Mouse (Mus musculus) A20 (cell line): ENCODE measurements at regions not wholly inside any gene's neighbourhood (a gene's known extent, or its start where the extent isn't known, plus 50 kb on each side); places are given as distances from the start of the nearest gene placed in this dataset.

Source experiments
- DNase-seq: peaks from one replicate; pipeline ENCODE4 v3.0.0-alpha.2; 2011; ENCODE audit warnings: low read depth, low spot score

- no peak for DNase-seq
These were observed 204.0 kb downstream of the Gm11361 start for GRCm38 (mm10) chr13:28461281-28461680.

DNA sequence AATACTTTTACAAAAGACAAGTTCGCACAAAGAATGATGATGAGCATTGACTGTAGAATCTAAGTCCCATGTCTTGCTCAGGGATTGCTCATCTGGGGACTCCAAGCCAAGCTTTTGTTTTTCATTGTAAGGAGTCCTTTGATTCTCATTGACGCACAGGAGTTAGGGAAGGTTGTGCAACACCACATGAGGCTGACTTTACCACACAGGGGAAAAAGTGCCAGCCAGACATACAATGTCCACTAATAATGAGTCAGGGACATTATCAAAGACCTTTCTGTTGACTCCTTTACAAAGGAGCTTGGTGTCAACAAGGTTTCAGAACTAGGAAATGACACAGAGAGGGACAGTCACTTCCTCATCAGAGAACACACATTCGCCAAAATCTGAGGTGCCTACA, 200.1 kb downstream of the Gm11361 start:
- no peak for DNase-seq

- DNase-seq = no peak
These were observed 198.6 kb downstream of the Gm11361 start for GRCm38 (mm10) chr13:28455878-28456277.

GRCm38 (mm10) chr13:28455016-28455415, 197.7 kb downstream of the Gm11361 start:
- DNase-seq = no peak

GRCm38 (mm10) chr13:28450699-28451445, 193.5 kb downstream of the Gm11361 start:
- DNase-seq = no peak

DNA sequence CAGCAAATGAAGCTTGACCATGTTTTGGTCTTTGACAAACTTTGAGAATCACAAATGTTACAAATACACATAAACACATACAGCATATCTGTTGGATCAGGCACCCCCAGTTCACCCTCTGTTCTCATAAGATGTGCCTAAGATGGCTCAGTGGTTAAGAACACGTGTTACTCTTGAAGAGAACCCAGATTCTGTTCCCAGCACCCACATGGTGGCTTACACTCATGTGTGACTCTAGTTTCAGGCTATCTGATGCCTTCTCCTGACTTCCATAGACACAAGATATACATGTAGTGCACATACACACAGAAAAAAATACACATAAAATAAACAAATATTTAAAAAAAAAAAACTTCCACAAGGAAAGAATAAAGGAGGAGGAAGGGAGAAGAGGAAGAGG, 191.7 kb downstream of the Gm11361 start:
- no peak for DNase-seq

DNA sequence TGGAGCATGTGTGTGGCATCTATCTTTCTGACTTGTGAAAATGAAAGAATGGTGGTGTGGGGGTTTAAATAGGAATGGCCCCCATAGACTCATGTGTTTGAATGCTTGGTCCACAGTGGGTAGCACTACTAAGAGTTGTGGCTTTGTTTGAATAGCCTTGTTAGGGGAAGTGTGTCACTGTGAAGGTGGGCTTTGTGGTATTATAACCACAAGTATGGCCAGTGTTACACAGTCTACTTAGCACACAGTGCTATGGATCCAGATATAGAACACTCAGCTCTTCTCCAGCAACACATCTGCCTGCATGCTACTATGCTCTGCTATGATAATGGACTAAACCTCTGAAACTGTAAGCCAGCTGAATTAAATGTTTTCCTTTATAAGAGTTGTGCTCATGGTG, 184.9 kb downstream of the Gm11361 start:
- DNase-seq = no peak

- no peak for DNase-seq
These were observed 176.1 kb downstream of the Gm11361 start for GRCm38 (mm10) chr13:28433445-28433844.

- DNase-seq = no peak
These were observed 174.7 kb downstream of the Gm11361 start for GRCm38 (mm10) chr13:28432017-28432416.

DNA sequence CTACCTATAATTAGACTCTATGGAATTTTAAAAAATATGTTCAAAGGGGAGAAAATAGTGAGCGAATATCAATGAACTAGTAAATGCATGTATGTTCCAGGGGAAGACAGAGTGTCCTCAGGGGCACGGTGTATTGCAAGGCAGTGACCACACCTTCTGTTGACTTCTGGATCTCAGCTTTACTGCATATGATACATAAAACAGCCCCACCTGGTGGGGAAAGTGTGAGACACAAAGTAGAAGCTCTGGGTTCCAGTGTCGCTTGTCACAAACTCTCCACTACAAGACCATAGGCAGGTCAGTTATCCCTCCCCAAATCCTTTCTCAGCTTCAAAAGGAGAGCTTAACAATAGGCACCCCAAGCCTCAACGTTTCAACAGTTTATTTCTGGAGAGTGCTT, 168.8 kb downstream of the Gm11361 start:
- no peak for DNase-seq

DNA sequence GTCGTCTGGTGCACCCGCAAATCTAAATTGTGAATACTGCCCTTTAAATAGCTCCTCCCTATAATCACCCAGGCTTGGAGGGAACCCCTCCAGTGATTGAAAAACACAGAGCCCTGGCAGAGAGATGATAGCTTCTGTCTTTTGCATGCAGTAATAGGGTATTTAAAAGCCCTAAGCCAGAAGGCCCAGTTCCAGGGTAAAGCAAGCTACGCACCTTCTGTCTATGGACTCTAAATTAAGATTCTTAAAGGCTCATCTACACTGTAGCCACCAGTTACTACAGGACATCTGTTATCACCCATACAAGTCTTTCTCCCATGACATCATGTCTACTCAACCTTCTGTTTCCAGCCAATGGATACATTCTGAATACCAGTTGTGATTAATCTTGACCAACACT, 167.8 kb downstream of the Gm11361 start:
- DNase-seq = no peak

DNA sequence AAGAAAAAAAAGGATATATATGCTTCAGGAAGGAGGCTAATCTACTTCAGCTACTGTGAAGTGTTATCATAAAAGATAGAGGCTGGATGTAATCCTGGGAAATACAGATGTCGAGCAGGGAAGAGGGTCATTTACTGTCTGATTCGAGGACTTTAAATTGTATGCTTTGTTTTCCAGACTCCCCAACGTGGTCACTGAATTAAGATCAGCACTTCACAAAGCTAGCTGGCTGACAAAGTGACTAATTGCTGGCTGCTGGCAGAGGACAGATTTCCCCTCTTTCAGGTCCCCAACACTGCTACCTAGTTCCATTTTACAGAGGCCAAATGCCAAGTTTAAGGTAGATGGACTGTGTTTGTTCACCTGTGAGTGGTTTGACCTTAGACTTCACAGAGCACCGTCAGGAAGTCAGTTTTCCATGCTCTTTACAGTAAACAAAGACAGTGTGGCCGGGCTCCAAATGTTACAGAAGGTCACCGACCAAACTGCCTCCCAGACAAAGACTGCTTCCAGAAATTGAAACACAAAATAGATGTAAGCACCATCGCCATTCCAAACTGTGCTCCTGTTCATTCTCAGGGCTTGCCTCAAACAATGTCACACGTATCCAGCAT, 167.2 kb downstream of the Gm11361 start:
- no peak for DNase-seq

DNA sequence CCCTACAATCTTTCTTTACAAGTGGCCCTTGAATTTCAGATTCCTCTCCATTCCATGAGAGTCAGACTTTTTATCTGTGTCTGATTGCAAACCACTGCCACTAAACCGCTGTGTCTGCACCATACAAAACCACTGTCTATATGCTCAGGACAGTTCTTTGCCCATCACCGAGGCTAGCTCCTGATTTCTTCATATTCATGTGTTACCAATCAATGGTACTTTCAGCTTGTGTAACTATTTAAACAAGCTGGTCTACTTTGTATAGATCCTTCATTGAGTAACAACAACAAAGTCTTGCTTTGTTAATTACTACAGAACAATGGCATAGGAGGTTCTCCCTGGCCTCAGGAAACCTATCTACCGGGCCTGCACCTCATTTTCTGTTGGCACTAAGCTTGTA, 164.0 kb downstream of the Gm11361 start:
- no peak for DNase-seq

DNA sequence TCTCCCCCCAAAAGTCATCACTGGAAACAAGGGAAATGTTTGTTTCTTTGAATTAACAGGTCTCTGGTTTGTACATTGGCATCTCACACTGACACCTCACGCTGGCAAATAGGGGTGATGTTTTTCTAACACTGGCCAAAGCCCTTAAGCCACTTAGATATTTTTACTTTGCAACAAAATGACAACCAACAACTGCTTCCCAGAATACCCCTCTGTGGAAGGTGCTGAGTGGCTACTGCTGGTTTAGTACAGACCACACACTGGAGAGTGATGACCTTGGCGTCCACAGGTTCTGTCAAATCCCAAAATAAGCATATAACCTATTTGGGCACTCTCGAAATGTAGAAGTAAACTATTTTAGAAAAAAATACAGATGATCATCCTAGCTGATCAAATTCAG, 163.3 kb downstream of the Gm11361 start:
- no peak for DNase-seq

GRCm38 (mm10) chr13:28419950-28420381, 162.6 kb downstream of the Gm11361 start:
- DNase-seq = no peak

GRCm38 (mm10) chr13:28418936-28419681, 161.8 kb downstream of the Gm11361 start:
- no peak for DNase-seq

DNA sequence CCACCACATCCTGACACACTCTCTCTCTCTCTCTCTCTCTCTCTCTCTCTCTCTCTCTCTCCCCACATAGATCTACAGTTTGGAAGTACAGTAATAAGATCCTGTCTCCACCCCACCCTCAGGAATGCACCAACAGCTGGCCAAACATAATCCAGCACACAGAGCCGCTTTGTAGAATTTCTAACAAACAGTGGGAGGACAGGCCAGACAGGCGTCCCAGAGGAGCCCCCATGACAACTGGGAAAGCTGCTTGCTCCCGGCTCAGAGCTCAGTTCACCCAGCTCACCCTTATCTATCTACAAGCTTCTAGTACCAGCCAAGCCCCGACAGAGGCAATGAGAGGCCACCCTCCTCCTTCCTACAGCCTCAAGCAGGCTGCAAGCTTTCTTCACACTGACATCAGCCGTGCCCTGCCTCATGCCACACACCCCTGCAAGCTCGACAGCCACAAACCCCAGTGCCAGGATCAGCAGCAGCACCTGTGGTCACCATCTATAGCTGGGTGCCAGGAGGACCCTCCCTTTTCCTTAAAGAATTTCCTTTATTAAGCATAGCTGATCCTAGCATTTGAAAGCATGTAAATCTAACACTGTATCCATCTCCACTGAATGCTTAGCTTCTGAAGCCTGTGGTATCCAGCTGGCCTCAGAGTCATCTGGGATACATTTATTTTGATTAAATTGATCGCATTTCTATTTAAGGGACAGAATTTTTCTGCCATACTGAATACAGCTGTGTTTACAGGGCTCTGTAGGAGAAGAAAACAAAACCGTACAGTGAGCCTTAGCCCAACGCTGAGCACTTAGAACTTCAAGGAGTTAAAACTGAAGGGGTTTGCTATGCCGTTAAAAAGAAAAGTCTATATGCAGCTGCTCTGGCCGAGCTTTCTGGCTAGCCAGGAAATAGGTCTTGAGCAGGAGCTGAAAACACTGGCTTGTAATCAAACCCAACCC, 160.9 kb downstream of the Gm11361 start:
- no peak for DNase-seq

GRCm38 (mm10) chr13:28417431-28417928, 160.2 kb downstream of the Gm11361 start:
- no peak for DNase-seq

- DNase-seq = no peak
These were observed 159.6 kb downstream of the Gm11361 start for GRCm38 (mm10) chr13:28416887-28417286.

DNA sequence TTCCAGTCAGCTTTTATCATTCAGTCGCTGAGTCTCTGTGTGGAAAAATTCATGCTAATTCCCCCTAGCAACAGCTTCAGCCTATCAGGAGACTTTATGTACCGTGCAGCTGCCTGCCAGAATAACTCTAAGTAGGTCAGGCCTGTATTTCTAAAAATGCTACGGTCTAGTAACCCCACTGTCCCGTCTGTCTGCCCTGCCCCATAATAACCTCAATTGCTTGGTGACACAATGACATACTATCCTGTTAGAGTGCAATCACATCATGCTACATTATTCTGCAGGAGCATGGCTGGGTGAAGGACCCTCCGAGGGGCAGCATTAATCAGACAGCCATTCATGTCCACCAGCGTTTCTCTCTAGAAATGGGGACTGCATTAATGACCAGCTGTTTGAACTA, 158.9 kb downstream of the Gm11361 start:
- DNase-seq = no peak

GRCm38 (mm10) chr13:28415769-28416168, 158.4 kb downstream of the Gm11361 start:
- DNase-seq = no peak
